Mouse (Mus musculus): ENCODE data around the gene Mslnl. TPM values are rescaled to one million over a fixed set of nuclear protein-coding genes. Genes with fewer than 3 reads are reported as not detected.

Gene Mslnl
- total RNA-seq (2023), result under 1 TPM in 1 of 2 experiments, not detected in 1; 0.26 TPM

DNA sequence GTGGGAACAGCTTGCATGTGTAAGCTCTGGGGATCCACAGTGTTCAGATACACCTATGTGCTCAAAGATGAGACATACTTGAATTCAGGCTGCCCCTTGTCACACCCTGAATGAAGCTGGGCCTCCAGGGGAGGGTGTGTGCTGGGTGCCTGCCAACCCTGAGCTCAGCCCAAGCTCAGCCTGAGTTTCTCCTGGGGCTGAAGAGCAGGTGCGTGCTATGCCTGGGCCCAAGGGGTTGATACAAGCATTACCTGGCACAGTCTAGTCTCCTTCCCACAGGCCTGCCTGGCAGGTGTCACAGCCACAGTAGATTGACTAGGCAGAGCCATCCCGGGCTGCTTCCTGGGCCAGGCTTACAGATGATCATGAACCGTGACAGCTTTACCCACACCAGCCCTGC is at the start of gene Mslnl:
Mslnl (plus strand) TSS at position 298 of the 400 bp plus-strand sequence.

DNA sequence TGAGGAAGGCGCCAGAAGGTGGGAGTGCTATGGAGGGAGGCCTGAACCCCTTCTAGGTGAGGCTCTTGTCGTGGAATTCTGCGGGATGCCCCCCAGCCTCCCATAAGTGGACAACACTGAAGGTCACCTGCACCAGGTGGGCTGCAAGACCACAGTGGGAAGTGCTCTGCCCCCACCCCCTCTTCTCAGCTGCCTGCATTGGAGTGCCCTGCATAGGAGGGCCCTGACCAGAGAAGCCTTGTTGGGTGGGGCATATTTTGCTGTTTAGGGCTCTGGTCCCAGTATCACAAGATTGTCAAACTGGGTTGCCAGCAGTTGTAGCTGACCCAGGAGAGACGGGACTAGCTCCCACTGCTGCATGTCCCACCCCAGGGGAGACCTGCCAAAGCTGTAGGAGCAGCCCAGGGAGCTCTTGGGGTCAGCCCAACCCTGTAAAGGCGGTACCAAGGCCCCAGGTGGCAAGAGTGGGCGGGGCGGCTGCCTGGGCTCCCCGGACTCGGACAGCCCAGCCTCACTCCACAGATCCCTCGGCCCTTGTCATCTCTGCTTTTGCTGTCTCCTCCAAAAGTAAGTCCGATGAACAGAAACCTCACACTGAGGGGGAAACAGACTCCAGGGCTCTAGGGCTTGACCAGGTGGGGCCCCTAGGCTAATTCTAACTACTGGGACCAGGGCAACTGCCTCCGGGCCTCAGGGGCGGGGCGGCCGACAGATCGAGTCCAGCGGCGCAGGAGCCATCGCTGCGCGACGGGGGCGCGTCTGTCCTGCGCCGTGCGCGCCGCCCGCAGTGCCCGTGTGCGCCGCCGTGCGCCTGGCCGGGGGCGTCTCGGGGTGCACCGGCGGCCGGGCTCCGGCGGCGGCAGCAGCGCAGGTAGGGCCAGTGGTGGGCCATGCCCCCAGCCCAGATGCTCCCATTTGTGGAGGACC is 18.9 kb upstream of the Mslnl start, which contains the start of gene Gng13:
Gng13 (plus strand) TSS at position 461 of the 927 bp plus-strand sequence.

DNA sequence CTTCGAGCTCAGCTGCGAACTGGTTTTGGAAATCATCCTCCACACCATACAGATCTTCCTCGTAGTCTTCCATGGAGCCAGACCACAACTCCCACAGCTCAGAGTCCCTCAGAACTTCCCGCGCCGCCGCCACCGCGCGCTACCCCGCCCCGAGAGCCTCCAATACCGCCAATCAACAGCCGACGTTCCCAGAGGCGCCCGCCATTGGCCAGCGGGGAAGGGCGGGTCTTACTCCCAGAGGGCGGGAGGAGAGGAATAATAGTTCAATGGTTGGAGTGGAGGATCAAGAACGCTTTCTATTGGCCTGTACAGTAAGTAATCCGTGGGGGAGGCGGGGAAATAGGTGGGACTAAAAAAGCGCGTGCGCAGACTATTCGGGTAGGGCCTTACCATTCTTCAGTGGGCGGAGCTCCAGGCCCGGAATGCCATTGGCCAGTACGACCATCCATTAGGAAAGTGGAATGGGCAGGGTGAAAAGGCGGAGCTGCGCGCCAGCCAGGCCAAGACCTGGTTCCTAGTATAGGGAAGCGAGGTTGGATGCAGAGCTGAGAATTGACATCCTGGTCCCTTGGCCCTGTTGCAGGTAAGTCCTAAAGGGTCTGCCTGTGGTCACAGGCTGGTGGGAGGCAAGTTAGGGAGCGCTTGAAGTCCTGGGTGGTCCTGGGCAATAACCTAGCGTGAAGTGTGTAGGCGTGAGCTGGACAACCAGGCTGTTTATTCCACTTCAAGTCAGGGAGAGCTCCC is 8.4 kb upstream of the Mslnl start, which contains the start of the genes Chtf18 and Rpusd1:
Chtf18 (minus strand) TSS at position 155 of the 744 bp plus-strand sequence.
Rpusd1 (plus strand) TSS at position 406 of the 744 bp plus-strand sequence.

DNA sequence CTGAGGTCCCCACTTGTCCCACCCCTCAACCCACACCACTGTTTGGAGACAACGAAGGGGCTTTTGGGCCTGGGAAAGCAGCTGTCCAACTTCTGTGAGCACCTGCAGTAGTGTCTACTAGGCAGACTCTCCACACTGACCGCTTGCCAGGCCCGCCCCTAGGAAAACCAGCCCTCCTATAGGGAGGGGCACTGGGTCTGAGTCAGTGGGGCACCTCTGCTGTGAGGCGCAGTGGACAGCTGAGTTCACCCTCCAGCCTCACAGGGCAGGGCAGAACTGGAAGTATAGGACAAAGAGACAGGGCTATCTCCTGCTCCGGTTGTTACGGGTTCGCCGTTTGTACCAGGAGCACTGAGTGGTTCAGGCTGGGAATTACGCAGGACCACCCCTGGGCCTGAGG is 18.4 kb downstream of the Mslnl start, which contains the start of gene Msln:
Msln (minus strand) TSS at position 138 of the 400 bp plus-strand sequence.

DNA sequence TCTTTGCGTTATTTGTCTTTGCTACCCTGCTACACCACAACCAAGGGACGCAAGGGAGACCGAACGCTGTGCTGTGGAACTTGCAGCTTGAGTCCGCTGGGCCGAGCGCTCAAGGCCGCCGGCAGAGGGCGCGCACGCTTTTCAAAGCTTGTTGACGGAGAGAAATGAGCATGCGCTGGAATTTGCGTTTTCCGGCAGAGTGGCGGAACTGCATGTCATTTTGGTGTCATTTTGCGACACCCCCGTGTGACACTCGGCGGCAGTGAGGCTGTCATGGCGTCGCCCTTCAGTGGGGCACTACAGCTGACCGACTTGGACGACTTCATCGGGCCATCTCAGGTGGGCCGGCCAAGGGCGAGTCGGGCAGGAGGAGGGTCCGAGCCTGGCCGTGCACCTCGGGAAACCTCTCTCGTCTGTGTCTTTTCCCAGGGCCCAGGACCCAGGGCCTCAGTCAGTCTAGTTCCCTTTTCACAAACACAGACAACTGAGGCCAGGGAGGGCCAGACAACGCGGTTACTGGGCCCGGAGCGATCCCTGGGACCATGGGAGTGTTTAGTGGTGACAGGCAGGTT is 37.8 kb downstream of the Mslnl start, which contains the start of gene Narfl:
Narfl (plus strand) TSS at position 228 of the 572 bp plus-strand sequence.

DNA sequence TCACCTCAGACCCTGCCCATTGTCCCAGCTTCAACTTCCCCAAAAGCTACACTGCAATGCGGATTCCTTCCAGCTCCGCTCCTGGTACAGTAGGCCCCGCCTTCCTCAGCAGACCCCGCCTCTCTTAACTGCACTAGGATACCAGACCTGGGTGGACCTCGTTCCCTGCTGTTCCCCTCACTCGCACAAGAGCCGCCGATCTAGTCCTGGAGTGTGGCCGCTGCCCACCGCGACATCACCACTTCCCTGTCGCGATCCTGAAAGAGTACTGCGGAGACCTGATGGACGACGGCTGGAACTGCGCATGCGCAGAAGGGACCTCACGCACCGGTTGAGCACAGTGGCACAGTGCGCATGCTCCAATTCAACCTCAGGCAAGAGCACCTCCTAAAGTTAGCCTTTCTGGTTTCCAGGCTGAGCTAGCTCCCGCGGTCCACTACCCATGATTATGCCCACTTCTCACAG is 49.5 kb downstream of the Mslnl start, which contains the start of gene Haghl:
Haghl (minus strand) TSS at position 393 of the 465 bp plus-strand sequence.

DNA sequence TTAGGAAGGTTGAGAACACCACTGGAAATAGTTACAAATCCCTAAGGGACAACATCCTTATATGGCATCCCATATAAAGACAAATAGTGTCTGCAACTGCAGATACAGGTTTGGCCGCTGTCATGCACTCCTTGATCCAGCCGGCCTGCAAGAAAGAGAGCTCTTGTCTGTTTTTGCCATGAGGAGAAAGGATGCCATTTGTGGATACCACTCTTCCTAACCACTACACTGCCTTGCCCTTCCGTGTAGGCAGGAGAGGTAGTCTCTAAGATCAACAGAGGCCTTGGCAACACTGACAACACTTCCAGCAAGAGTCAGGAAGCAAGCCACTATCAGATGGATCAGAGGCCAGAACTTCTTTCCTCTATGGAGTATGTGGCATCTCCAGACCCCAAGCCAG is 50.4 kb downstream of the Mslnl start, which contains the start of gene Ccdc78:
Ccdc78 (plus strand) TSS at position 301 of the 400 bp plus-strand sequence.

DNA sequence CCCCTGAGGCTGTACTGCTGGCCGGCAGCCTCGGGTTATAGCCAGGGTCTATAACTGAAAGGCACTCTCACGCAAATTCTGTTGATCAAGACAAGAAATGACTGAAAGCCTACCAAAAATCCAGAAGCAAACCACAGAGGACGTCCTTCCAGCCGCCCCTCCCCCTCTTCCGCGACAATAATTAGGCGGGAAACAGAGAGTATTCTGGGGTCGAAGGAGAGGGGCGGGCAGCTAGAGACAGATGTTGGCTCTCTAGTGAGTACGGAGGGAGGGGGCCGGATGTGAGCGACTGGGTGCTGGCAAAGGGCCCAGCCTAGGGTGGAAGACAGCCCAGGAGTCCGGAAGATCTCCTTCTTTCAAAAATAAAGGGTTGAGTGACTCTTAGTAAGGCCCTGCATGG is 56.8 kb downstream of the Mslnl start, which contains the start of gene Fam173a:
Fam173a (minus strand) TSS at position 287 of the 400 bp plus-strand sequence.

DNA sequence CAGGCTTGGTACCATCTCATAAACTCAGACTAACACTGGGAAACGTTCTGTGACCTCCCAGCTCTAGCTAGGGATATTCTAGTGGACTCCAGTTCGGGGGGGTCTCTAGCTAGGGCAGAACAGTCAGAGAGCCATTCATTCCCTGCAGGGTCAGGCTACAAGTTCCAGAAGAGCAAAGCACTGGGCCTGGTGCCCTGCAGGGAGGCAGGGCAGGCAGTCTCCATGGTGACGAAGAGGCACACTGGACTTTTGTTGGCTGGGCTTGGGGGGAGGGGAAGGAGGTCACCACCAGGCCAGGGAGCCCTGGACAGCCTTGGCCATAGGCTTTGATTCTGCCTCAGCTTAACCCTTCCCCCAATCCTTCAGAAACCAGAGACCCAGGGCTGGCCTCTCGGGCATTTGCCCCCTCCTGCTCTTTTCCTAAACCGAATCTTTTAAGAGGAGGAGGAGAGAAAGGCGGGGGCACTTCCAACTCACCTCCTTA is 59.8 kb downstream of the Mslnl start, which contains the start of gene AC134908.4:
AC134908.4 (minus strand) TSS at position 51 of the 484 bp plus-strand sequence.

DNA sequence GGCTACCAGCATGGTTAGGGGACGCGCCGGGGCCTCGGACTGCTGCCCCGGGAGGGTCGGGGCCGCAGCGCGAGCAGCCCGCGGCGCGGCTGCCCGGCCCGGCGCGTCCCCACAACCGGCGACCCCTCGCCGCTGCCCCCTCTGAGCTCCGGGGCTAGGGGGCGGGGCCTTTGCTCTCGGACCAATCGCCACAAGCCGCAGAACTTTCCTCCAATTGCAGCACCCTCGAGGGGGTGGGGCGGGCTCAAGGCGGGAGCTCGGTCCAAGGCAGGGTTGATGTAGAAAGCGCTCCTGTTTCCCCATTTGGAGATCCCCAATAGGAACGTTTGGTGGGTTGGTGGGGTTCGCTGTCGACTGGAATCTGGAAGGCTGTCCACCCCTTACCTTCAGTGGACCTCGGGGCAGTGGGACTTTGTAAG is 61.1 kb downstream of the Mslnl start, which contains the start of gene Metrn:
Metrn (minus strand) TSS at position 186 of the 419 bp plus-strand sequence.

Other genes with a start within 250 kb of the Mslnl start
- gene Sstr5, start 238.8 kb upstream of the Mslnl start, total RNA-seq (2023), result not detected
- gene Sox8, start 165.4 kb upstream of the Mslnl start, total RNA-seq (2023), result not detected
- 10 to 100 TPM; 33.2 to 33.4 TPM for gene Lmf1, start 157.0 kb upstream of the Mslnl start, total RNA-seq (2023)
- not detected for gene Gng13, start 18.9 kb upstream of the Mslnl start, total RNA-seq (2023)
- 10 to 100 TPM in 1 of 2 experiments, 1 to 10 TPM in 1; 5.1 to 12.6 TPM for gene Chtf18, start 8.6 kb upstream of the Mslnl start, total RNA-seq (2023)
- gene Rpusd1, start 8.4 kb upstream of the Mslnl start, total RNA-seq (2023), result 1 to 10 TPM; 4.6 to 8.0 TPM
- gene Msln, start 18.3 kb downstream of the Mslnl start, total RNA-seq (2023), result 1 to 10 TPM in 1 of 2 experiments, not detected in 1; 1.1 TPM
- 10 to 100 TPM; 25.4 to 27.9 TPM for gene Narfl, start 37.7 kb downstream of the Mslnl start, total RNA-seq (2023)
- gene Haghl, start 49.6 kb downstream of the Mslnl start, total RNA-seq (2023), result 10 to 100 TPM; 22.7 to 27.1 TPM
- not detected for gene Ccdc78, start 50.5 kb downstream of the Mslnl start, total RNA-seq (2023)
- gene Fam173a, start 56.9 kb downstream of the Mslnl start, total RNA-seq (2023), result 10 to 100 TPM; 47.6 to 58.9 TPM
- not detected for gene AC134908.4, start 59.6 kb downstream of the Mslnl start, total RNA-seq (2023)
- 10 to 100 TPM; 24.8 to 31.6 TPM for gene Metrn, start 61.1 kb downstream of the Mslnl start, total RNA-seq (2023)
- gene Fbxl16, start 73.0 kb downstream of the Mslnl start, total RNA-seq (2023), result not detected
- 10 to 100 TPM; 25.3 to 25.7 TPM for gene Wdr24, start 87.6 kb downstream of the Mslnl start, total RNA-seq (2023)
- gene Jmjd8, start 92.8 kb downstream of the Mslnl start, total RNA-seq (2023), result 10 to 100 TPM; 32.3 to 42.2 TPM
- gene Stub1, start 97.4 kb downstream of the Mslnl start, total RNA-seq (2023), result 10 to 100 TPM; 70.1 to 73.0 TPM
- 10 to 100 TPM in 1 of 2 experiments, 1 to 10 TPM in 1; 8.1 to 15.2 TPM for gene Rhbdl1, start 101.3 kb downstream of the Mslnl start, total RNA-seq (2023)
- gene Gm20683, start 105.7 kb downstream of the Mslnl start, total RNA-seq (2023), result 10 to 100 TPM in 1 of 2 experiments, 1 to 10 TPM in 1; 9.3 to 10.8 TPM
- gene Rhot2, start 108.8 kb downstream of the Mslnl start, total RNA-seq (2023), result 10 to 100 TPM; 89.1 to 99.3 TPM
- 10 to 100 TPM; 29.0 to 41.5 TPM for gene Wdr90, start 125.5 kb downstream of the Mslnl start, total RNA-seq (2023)
- gene Mcrip2, start 132.7 kb downstream of the Mslnl start, total RNA-seq (2023), result 1 to 10 TPM; 2.4 to 9.4 TPM
- gene Mettl26, start 139.0 kb downstream of the Mslnl start, total RNA-seq (2023), result 10 to 100 TPM; 32.9 to 37.5 TPM
- 1 to 10 TPM; 9.2 to 9.6 TPM for gene Wfikkn1, start 144.8 kb downstream of the Mslnl start, total RNA-seq (2023)
- 10 to 100 TPM; 23.7 to 24.5 TPM for gene Rab40c, start 183.7 kb downstream of the Mslnl start, total RNA-seq (2023)
- gene Pigq, start 208.9 kb downstream of the Mslnl start, total RNA-seq (2023), result 10 to 100 TPM; 55.2 to 64.8 TPM
- not detected for gene Nhlrc4, start 208.9 kb downstream of the Mslnl start, total RNA-seq (2023)
- gene A930017K11Rik, start 216.5 kb downstream of the Mslnl start, total RNA-seq (2023), result under 1 TPM in 1 of 2 experiments, not detected in 1; 0.30 TPM
- gene Capn15, start 249.8 kb downstream of the Mslnl start, total RNA-seq (2023), result 10 to 100 TPM; 38.7 to 39.4 TPM